Mouse (Mus musculus) lung, postnatal 36 days (tissue): Measurements from ENCODE around the gene Sox5.

ENCODE experiments used
- DNase-seq: peaks from one replicate; pipeline ENCODE4 v3.0.0; 2022; ENCODE audit warnings: mixed read lengths

Gene Sox5

DNA sequence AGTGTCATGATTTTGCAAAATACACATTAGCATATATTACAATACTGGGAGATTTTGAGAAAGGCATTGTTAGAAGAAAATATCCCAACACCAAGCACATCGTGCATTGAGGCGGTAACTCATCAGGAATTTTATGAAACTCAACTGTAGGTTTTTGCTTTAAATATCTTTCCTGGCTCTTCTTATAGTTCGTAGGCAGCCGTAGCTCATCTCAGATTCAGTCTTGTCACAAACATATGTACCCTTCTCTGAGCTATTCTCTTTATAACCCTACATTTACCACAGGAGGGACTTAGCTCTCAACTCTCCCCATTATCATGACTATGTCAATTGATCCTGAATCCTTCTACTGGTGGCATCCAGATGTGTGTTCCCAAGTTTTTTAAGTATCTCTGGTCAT is 705.4 kb downstream of the Sox5 start:
- no peak for DNase-seq

DNA sequence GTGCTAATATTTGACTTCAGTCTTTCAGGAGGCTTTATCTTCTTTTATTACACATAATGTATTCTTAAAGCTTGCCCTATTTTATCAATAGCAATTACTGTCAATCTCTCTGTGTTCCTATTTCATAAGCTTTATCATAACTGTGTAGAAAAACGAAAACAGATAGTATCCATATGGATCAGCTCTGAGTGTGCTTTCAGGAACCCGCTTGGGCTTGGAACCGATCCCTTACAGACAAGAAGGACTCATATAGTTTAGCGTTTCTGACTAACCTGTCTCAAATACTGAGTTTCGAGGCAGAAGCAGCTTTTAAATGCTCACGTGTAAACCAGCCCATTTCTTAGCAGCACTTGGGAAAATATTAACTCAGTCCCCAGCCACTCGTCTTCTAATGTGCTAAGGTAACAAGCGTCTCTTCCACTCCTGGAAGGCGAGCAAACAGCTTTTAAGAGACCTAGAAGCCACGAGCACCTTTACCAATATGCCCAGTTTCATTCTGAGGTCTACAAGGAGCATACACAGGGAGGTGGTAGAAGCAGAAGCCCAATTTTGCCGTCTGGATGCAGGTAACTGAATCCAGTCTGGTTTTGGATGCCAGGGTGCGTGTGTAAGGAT is 706.3 kb downstream of the Sox5 start:
- DNase-seq = peak; percentile 10

DNA sequence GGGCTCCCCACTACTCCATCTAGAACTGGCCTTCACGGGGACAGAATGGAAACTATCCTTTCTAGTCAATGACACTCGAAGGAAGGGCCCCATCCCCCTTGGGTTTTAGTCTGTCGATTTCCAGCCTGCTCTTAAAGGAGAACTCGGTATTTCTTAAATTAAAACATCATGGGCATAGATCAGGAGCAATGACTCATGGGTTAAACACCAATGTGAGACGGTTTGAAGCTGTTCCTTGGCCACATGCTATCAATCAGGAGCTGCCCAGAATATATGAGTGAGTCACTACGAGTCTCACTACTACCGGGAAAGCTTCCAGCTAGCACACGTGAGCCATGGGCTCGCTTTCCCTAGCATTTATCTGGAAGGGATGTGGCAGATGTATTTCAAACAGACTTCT is 707.0 kb downstream of the Sox5 start:
- DNase-seq = peak; percentile 51

DNA sequence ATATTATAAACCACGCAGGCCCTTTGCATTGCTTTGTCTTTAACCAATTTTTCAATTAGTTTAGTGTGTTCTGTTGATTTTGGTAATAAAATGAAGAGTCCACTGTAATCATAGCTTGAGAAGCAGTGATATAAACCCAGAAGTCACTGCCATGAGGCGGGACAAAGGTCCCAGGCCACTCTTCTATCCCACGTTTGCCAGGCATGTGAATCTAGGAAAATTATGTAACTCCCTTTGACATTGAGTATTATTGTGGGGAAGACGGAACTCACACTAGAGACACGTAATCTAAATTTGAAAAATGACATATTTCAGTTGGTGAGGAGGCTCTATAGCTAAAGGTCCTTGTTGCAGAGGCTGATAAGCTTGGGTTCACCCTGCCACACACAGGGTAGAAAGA is 711.3 kb downstream of the Sox5 start:
- DNase-seq = peak; percentile 55

GRCm38 (mm10) chr6:144067491-144067890 is 714.3 kb downstream of the Sox5 start:
- DNase-seq = no peak

- no peak for DNase-seq
These were observed 719.3 kb downstream of the Sox5 start for GRCm38 (mm10) chr6:144062428-144062827.

GRCm38 (mm10) chr6:144061814-144062213 is 720.0 kb downstream of the Sox5 start:
- DNase-seq = no peak

DNA sequence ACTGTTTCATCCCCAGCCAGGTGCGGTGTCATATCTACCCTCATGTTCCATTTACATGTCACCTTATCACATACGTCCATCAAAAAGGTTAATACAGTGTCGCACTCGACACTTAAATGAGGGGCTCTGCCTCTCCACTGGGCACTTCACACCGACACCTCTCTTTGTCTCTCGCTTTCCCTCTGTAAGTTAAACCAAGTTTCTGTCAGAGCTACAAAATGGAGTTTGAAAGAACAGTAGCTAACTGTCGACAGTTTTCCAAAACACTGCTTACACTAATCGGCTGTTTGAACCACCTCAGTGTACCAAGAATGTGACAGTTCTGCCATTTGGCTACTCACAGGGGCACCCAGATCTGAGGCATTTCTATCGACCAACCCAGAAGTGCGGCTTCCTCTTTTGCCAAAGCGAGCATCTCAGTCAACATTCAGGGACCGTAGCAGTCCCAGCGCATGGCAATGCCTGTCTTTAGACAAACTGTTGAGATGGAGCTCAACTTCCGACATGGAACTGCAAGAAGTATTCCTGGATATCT is 724.6 kb downstream of the Sox5 start:
- no peak for DNase-seq

- peak; percentile 85 for DNase-seq
These were observed 725.3 kb downstream of the Sox5 start for GRCm38 (mm10) chr6:144056252-144057097.

DNA sequence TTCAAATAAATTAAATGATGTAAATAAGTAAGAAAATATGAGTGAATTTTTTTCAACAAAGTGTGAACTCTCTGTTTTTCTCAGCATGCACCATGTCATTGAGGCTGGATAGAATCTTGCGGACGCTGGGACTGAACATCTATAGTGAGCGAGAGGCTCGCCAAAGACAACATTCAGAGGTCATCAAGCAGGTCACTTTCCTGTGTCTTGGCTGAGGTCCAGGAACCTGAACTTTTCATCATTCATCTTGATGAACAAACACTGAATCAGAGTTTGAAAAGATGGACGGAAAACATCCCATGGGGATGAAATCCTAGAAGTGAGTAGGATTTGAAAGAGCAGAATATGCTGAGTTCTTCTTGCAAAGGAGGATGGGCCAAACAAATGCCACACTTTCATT is 729.3 kb downstream of the Sox5 start:
- DNase-seq = no peak

GRCm38 (mm10) chr6:144051316-144051715 is 730.5 kb downstream of the Sox5 start:
- no peak for DNase-seq

DNA sequence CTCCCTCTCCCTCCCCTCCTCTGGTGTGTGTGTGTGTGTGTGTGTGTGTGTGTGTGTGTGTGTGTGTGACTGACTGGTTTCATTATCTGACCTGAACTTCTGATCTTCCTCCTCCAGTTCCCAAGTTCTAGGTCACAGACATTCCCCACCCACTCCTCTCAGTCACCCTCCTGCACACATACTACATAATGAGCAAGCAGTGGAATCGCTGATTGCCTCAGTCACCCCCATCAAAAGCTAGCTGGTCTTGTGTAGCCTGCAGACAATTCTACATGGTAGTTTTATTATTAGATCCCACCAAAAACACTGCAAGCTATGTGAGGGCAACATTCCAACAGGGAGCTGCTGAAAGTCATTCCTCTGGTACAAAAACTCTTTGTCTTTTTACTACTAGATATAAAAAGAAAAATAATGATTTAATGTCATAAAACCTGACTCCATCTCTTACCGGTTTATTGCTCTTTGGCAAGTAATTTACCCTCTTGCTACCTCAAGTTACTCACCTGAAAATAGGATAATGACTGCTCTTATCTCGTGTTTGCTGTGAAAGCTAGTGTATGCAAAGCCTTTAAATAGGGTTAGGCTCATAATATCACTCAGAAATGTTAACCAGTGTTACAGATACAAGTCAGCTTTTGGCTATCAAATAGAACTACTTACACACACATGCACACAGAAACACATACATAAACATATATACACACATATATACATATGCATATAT is 733.4 kb downstream of the Sox5 start:
- DNase-seq = no peak

DNA sequence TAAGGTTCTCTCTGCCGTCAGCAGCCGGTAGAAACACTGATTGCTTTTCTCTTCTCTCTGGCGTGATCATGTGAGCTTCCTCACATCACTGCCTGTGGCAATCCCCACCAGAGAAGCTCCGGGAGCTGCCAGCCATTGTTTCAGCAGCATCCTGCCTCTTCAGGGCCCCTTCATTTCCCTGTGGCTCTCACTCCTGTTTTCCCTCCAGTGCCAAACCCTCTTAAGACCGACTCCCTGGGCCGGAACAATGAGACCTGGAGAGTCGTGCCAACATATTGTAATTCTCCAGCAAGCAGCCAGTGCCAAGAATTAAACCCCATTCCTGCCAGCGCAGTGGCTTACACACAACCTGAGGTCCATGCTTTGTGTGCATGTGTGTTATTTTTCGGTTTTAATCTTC is 736.3 kb downstream of the Sox5 start:
- peak; percentile 66 for DNase-seq

GRCm38 (mm10) chr6:144044381-144044780 is 737.4 kb downstream of the Sox5 start:
- no peak for DNase-seq

- peak; percentile 16 for DNase-seq
These were observed 738.8 kb downstream of the Sox5 start for GRCm38 (mm10) chr6:144042936-144043335.

DNA sequence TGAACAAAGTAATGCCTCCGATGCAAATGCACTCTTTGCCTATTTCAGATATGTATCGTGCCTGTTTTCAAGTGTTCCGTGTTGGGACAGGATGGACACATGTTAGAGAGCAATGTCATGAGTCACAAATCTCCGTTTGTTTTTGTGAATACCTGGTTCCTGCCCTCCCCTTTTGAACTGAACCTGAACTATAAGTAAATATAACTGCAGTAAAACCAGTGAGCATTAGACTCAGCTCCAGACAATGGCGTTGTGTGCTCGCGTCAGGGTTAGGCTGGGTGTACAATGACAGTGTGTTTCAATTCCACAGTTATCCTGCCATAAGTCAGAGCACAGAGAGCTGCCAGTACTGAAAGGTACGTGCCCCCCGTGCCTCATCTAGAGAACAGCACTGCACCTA is 739.8 kb downstream of the Sox5 start:
- peak; percentile 12 for DNase-seq

GRCm38 (mm10) chr6:144041188-144041587 is 740.6 kb downstream of the Sox5 start:
- no peak for DNase-seq

DNA sequence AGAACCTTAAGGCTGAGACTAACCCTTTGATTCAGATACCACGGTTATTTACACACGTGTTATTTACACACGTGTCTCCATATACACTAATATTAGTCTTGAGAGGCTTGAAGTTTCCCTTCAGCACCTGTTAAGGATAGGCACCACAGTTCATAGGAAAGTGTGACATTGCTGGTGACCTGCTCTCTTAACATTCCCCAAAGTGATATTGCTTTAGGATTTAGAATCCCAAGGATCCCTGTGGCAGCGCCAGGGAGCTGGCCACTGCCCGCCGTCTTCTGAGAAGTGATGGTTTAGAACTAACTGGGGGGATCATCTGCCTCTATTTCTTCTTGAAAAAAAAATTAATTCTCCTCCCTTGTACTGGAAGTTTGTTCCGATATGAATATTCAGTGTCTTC is 741.4 kb downstream of the Sox5 start:
- no peak for DNase-seq

DNA sequence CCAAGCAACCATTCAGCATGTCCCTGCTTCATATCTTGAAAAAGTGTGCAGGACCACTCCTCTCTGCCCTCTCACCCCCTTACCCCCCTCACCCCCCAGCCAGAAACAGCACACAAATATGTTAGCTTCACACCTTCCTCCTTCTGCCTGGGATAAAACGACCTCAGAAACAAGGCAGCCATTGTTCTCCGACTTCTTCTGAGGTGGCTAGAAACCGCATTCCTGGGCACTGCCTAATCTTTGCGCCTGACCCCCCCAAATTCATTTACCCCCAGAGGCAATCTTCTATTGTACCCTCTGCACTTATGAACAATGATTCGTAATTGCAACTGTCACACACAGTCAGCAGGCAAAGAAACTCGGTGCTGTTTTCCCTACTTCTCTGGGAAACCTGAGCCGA is 742.6 kb downstream of the Sox5 start:
- DNase-seq = no peak

- DNase-seq = no peak
These were observed 748.6 kb downstream of the Sox5 start for GRCm38 (mm10) chr6:144033191-144033590.

DNA sequence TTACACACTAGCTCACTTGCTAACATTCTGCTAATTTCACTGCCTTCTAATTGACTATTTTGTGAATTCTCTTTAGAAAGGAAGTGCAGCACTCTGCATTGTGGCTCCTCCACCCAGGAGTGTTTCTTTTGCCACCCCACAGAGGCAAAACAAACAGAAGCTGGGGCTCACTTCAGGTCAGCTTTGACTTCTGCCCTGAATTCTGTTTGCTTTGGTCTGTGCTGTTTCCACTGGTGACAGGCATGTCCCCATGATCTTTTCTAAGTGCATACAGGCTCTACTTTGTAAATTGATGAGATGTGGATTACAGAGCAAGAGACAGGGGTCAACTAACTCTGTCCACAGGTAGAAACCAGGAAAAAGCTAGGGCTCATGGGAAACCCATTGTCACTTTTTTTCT is 764.8 kb downstream of the Sox5 start:
- DNase-seq = no peak

GRCm38 (mm10) chr6:144011880-144012524 is 769.8 kb downstream of the Sox5 start:
- DNase-seq = no peak

DNA sequence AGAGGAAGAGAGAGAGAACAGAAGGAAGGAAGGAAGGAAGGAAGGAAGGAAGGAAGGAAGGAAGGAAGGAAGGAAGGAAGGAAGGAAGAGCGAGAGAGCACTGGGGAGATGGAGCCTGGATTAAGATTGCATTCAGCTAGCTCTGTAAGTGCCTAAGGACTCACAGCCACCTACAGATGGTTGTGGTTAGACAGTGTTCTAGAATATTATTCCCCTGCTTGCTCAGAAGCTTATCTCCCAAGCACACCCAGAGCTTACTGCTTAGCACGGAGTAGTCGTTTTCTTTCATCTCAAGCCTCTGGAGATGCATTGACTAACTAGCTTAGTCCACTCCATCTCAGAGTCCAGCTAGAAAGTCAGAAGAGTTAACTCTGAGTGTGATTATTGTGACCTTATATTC is 770.8 kb downstream of the Sox5 start:
- DNase-seq = no peak
